Mouse (Mus musculus): ENCODE measurements around the gene Tas2r102. TPM values are rescaled to one million over a fixed set of nuclear protein-coding genes. Genes with fewer than 3 reads are reported as not detected.

Tas2r102 gene
- not detected for total RNA-seq (2021)
- long read RNA-seq, experiment 1: 0 reads
- long read RNA-seq, experiment 2: 0 reads

DNA sequence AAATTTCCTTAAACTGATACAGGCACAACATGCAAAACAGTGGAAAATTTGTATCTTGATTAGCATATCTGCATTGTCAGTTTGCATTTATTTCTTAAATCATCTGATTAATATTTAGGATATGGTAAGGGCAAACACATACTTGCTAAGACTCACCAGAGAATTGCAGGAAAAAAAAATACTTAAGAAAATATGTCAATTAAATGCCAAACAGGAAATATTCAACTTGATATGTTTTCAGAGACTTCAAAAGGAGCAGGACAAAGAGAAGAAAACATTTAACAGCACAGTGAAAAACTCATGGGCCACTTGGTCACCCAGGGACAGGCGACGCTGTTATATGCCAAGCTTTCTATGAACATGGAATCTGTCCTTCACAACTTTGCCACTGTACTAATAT, at the start of gene Tas2r102:
Tas2r102 (plus strand) TSS at position 301 of the 400 bp plus-strand sequence.
- DNase-seq: no peak

DNA sequence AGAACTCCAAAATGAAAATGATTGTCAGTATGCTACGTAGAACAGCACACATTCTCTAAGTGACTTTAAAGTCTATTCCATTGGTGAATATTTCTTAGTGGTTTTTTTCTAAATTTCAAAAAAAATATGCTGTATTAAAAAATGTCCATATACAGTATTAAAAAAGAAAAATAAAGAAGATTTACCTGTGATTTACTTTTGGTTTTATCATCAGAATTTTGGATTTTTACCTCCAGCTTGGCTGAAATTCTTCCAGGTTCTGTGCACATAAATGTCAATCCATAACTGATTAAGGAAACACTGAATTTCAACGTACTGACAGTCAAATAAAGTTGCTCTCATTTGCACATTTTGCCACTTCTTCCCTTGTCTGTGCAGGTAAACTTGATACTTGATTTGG, 24.0 kb upstream of the Tas2r102 start, which contains the start of gene Tas2r115:
Tas2r115 (minus strand) TSS at position 101 of the 400 bp plus-strand sequence.
- intact Hi-C loops (cut with DNase I): no loop called here
- no peak for DNase-seq

More for the DNA sequence above, at the start of gene Tas2r102:
- intact Hi-C loops (cut with DNase I): no loop called here

DNA sequence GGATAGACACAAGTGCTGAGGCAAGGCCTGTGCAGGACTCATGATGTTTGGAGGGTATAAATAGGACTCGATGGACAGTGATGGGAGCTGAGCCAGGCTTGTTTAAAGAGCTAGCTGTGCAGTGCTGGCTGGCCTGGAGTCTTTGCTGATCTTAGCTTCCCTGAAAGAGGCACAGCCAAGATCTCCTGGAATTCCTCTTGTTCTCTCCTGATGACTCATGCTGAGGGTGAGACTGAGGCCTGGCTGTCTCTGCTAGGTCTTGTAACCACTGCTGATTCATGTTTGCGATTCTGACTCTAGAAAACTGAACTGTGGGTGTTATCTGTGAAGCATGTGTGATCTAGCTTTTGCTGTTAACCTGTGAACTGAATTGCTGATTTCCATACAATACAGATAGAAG, 11.7 kb upstream of the Tas2r102 start:
- intact Hi-C loops (cut with DNase I): no loop called here
- no peak for DNase-seq

DNA sequence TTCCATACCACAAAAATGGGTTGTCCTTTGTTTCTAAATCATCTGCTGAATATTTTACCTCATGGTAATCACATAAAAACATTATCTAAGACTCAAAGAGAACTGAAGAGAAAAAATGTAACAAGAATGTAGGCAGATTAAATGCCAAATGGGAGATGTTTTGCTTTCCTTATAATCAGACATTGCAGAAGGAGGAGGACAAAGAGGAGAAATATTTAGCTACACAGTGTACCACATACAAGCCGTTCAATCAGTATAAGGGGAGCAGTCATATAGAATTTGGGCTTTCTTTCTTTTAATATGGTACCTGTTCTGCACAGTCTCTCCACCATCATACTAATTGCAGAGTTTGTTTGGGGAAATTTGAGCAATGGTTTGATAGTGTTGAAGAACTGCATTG, 7.5 kb upstream of the Tas2r102 start, which contains the start of gene Tas2r124:
Tas2r124 (plus strand) TSS at position 301 of the 400 bp plus-strand sequence.
- intact Hi-C loops (cut with DNase I): no loop called here

DNA sequence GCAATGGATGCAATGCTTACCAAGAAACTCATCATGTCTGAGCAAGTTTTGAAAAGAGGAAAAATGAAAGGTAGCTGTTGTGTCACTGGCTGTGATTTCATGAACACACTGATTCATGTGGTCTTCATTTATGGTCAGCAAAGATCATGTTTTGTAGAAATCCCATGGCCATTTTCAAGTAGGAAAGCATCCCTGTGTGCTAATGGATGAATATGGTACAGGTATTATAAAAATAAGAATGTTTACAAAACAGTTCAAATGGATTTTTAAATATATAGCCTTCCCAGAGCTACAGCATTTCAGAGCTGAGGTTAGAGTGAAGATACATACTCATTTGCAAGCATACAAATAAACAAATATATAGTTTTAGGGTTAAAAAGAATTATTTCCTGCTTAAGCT, 16.1 kb downstream of the Tas2r102 start, which contains the start of gene Tas2r136:
Tas2r136 (minus strand) TSS at position 101 of the 400 bp plus-strand sequence.
- intact Hi-C loops (cut with DNase I): no loop called here
- no peak for DNase-seq

More for the DNA sequence above, 7.5 kb upstream of the Tas2r102 start, which contains the start of gene Tas2r124:
- DNase-seq: no peak

DNA sequence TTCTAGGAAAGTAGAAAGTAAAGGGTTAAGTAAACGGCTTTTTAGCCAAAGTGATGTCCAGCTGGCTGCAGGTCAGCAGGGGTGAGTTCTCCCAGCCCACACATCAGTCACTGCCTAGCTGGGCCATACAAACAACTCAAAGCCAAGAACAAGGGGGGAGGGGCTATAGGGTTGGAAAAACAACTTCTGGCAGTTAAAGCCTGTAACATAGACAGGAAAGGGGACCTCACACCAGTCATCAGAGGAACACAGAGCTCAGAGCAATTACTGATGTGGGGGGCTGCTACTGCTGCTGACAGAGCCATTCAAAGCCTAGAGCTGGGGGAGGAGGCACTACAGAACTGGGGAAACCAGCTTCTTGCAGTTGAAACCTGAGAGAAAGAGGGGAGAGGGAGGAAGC, 33.5 kb downstream of the Tas2r102 start:
- intact Hi-C loops (cut with DNase I): no loop called here

DNA sequence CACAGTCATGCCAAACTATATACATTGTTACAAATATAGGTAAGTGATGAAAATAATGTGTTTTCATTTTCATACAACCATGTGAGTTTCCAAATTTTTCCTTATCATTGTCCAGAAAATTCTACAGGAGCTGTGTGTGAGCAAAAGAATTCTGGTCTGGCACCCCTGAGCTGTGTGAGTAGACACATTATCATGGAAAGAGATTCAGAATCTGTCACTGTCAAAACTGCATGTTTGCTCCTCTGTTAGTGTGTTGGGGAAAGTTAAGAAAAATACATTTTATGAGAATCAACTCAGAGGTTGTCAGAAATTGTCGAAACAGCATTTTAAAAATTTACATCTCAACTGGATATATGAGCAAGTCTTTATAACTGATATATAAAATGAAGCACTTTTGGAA, 40.6 kb downstream of the Tas2r102 start, which contains the start of gene Tas2r117:
Tas2r117 (plus strand) TSS at position 301 of the 400 bp plus-strand sequence.
- intact Hi-C loops (cut with DNase I): loop anchor here (10.0 kb wide), 1 partner anchor 182 kb away; the partner anchor contains the start of gene Tas2r109
- no peak for DNase-seq

More for the DNA sequence above, 33.5 kb downstream of the Tas2r102 start:
- no peak for DNase-seq

Other genes starting within 250 kb of the Tas2r102 start
- gene Prh1, start 192.3 kb upstream of the Tas2r102 start, total RNA-seq (2021): not detected
- gene Prp2, start 166.2 kb upstream of the Tas2r102 start, total RNA-seq (2021): not detected
- gene A630073D07Rik, start 110.6 kb upstream of the Tas2r102 start, total RNA-seq (2021): not detected
- gene Tas2r120, start 105.2 kb upstream of the Tas2r102 start, total RNA-seq (2021): not detected
- gene Tas2r121, start 61.1 kb upstream of the Tas2r102 start, total RNA-seq (2021): not detected
- not detected for gene Tas2r122, start 50.2 kb upstream of the Tas2r102 start, total RNA-seq (2021)
- not detected for gene Tas2r115, start 24.1 kb upstream of the Tas2r102 start, total RNA-seq (2021)
- gene Tas2r124, start 7.4 kb upstream of the Tas2r102 start, total RNA-seq (2021): not detected
- gene Tas2r136, start 16.0 kb downstream of the Tas2r102 start, total RNA-seq (2021): not detected
- gene Tas2r117, start 40.7 kb downstream of the Tas2r102 start, total RNA-seq (2021): not detected
- not detected for gene Tas2r123, start 85.0 kb downstream of the Tas2r102 start, total RNA-seq (2021)
- gene Tas2r116, start 93.3 kb downstream of the Tas2r102 start, total RNA-seq (2021): not detected
- gene Tas2r110, start 105.9 kb downstream of the Tas2r102 start, total RNA-seq (2021): not detected
- gene Tas2r113, start 130.9 kb downstream of the Tas2r102 start, total RNA-seq (2021): not detected
- gene Tas2r125, start 147.5 kb downstream of the Tas2r102 start, total RNA-seq (2021): not detected
- not detected for gene Tas2r129, start 189.0 kb downstream of the Tas2r102 start, total RNA-seq (2021)
- gene Tas2r131, start 195.8 kb downstream of the Tas2r102 start, total RNA-seq (2021): not detected
- gene Tas2r109, start 218.8 kb downstream of the Tas2r102 start, total RNA-seq (2021): not detected

All from gastrocnemius, postnatal 36 days (tissue).